ENCODE assay signal across 8 mouse cellular contexts in the genomic region with DNA sequence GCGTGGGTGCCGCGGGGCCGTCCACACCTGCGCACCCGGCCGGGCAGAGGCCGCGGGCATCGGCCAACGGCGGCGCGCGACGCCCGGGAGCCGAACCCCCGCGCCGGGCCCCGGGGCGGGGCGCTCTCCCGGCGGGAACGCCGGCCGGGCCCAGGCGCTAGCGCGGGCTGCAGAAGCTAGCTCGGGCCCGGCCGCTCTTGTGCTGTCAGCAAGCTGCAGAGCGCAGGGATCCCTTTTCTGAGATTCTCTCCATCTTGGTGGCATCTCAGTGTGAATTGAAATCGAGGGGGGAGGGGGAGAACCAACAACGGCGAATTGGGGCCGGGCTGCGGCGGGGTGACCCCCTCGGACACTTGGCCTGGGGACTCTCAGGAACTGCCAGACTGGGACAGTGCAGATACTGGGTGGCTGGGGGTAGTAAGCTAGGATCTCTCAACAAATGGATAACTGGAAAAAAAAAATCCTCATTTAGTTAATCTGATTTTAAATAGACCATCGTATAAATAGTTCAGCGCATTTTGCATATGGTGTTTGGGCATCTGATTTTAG. TPM values are rescaled to one million over a fixed set of nuclear protein-coding genes. Genes with fewer than 3 reads are reported as not detected.
A peak's percentile ranks its signal among the peaks of the same experiment; 100 is the strongest.
DNase-seq lines count a peak whose midpoint lies in the region; ATAC-seq and TF ChIP-seq lines count a peak whose summit lies in the region.

No protein-coding gene starts in this region.

- no peak overlapping the region for H3K27ac ChIP-seq in embryonic fibroblast, embryonic 13.5 days (ENCODE audit: insufficient read depth, low read length)
- peak overlapping the region; percentile 95 for H3K27ac ChIP-seq in hindbrain, embryonic 13.5 days
- no peak overlapping the region for H3K27ac ChIP-seq in liver, adult 2 months (replicated peaks; ENCODE audit: insufficient read depth, low read depth, low read length)

- H3K27me3 ChIP-seq in hindbrain, embryonic 13.5 days = no peaks in the 10 kb centered on the region
- peaks cover 9% of the 10 kb centered on the region for H3K27me3 ChIP-seq in liver, adult 2 months (ENCODE audit: control insufficient read depth, insufficient read depth, low read length)
- H3K27me3 ChIP-seq in myocyte (ENCODE audit: control insufficient read depth, insufficient read depth, insufficient read length) = peaks cover 15% of the 10 kb centered on the region

- 3% methylated on average over 36 of the region's 45 CpGs for WGBS in hindbrain, embryonic 13.5 days
- 4% methylated on average over 44 of the region's 45 CpGs for WGBS in liver, adult 2 months

- H3K36me3 ChIP-seq in hindbrain, embryonic 13.5 days = peaks cover 9% of the 10 kb centered on the region
- no peaks in the 10 kb centered on the region for H3K36me3 ChIP-seq in liver, adult 2 months (ENCODE audit: control insufficient read depth, insufficient read depth, low read length)
- no peaks in the 10 kb centered on the region for H3K36me3 ChIP-seq in myocyte (ENCODE audit: control insufficient read depth, insufficient read depth)

- no peak for TF ChIP-seq CTCF in embryonic fibroblast, embryonic 13.5 days (IDR thresholded peaks at IDR 0.05; ENCODE audit: borderline replicate concordance, insufficient read depth, low read length)
- TF ChIP-seq CTCF in liver, adult 2 months (IDR thresholded peaks at IDR 0.05; ENCODE audit: low read depth, low read length) = no peak

- peak overlapping the region; percentile 94 for H3K9ac ChIP-seq in hindbrain, embryonic 13.5 days
- peak overlapping the region; percentile 83 for H3K9ac ChIP-seq in liver, adult 2 months (ENCODE audit: low read depth, low read length)

- DNase-seq in layer of hippocampus, postnatal 10 days (ENCODE audit: low spot score in 2 of 2) = peak; percentile 54 to 59
- DNase-seq in layer of hippocampus, adult 9-11 months = no peak
- peak; percentile 74 for DNase-seq in R1 (ENCODE audit: low read depth, low spot score)
- DNase-seq in liver, adult 2 months (ENCODE audit: extremely low read depth, low read depth, low spot score) = no peak

- peak overlapping the region; percentile 56 for H3K4me3 ChIP-seq in embryonic fibroblast, embryonic 13.5 days (ENCODE audit: insufficient read depth, low read length)
- peak overlapping the region; percentile 87 for H3K4me3 ChIP-seq in hindbrain, embryonic 13.5 days
- peak overlapping the region; percentile 82 for H3K4me3 ChIP-seq in liver, adult 2 months (ENCODE audit: insufficient read depth, low read depth, low read length)
- no peak overlapping the region for H3K4me3 ChIP-seq in myocyte

- H3K79me2 ChIP-seq in liver, adult 2 months (ENCODE audit: control insufficient read depth, insufficient read depth, low read length) = no peaks in the 10 kb centered on the region
- H3K79me2 ChIP-seq in myocyte (ENCODE audit: control insufficient read depth, insufficient read depth) = no peaks in the 10 kb centered on the region

- peak overlapping the region; percentile 58 for H3ac ChIP-seq in myocyte (ENCODE audit: control insufficient read depth, insufficient read length)

- TF ChIP-seq POLR2A in embryonic fibroblast, embryonic 13.5 days (IDR thresholded peaks at IDR 0.05; ENCODE audit: low read depth, low read length) = no peak
- TF ChIP-seq POLR2A in liver, adult 2 months (IDR thresholded peaks at IDR 0.05; ENCODE audit: extremely low read depth, insufficient read depth, low read length) = no peak
- peak; percentile 18 for TF ChIP-seq POLR2A in myocyte (IDR thresholded peaks at IDR 0.05; ENCODE audit: insufficient read length, low read depth)

- peak; percentile 82 for ATAC-seq in hindbrain, embryonic 13.5 days (ENCODE audit: low FRiP score)
- no peak for ATAC-seq in megakaryocyte-erythroid progenitor cell, adult 5-6 weeks (replicated peaks; ENCODE audit: low FRiP score, low TSS enrichment, poor library complexity, severe bottlenecking)

- no peaks in the 10 kb centered on the region for H3K9me3 ChIP-seq in hindbrain, embryonic 13.5 days

- no peaks in the 10 kb centered on the region; the same call in 1 of the 2 replicates for H3K4me1 ChIP-seq in embryonic fibroblast, embryonic 13.5 days (ENCODE audit: control insufficient read depth, insufficient read depth, low read length)
- H3K4me1 ChIP-seq in hindbrain, embryonic 13.5 days (replicated peaks) = peaks cover 43% of the 10 kb centered on the region
- no peaks in the 10 kb centered on the region for H3K4me1 ChIP-seq in liver, adult 2 months (ENCODE audit: control insufficient read depth, insufficient read depth, low read length)

- H3K4me2 ChIP-seq in hindbrain, embryonic 13.5 days = peak overlapping the region; percentile 80
- H3K4me2 ChIP-seq in myocyte (ENCODE audit: low read depth) = peak overlapping the region; percentile 67

TF ChIP-seq in myocyte, 11 proteins besides CTCF, POLR2A, EP300 and RAD21:
- TF ChIP-seq TCF12 (IDR thresholded peaks at IDR 0.05; ENCODE audit: insufficient read depth, poor library complexity, severe bottlenecking) = no peak
- TF ChIP-seq MYOD1 (IDR thresholded peaks at IDR 0.05; ENCODE audit: control insufficient read depth in 1 of 3, insufficient read length in 2 of 3, low read depth in 2 of 3) = peak in 1 of 3 experiments; percentile 23

RNA-seq across cellular contexts. Expression of gene Klhl23, which starts 1.5 kb away (rescaled TPM):
- 10 to 100 TPM; 82.6 to 92.2 TPM for total RNA-seq in layer of hippocampus, postnatal 10 days (2021)
- polyA plus RNA-seq in embryonic fibroblast, embryonic 13.5 days (2011; ENCODE audit: insufficient read length, low read depth, missing spikeins) = 22.5 and 30.2 TPM in 2 replicates
- polyA plus RNA-seq in hindbrain, embryonic 13.5 days (2015; fragmentation: Nextera tagmentation; extraction: Ambion mirVana) = 66.8 and 67.4 TPM in 2 replicates
- total RNA-seq in liver, adult 2 months (2014; rRNA removed) = 1.5 and 2.3 TPM in 2 replicates
- 0.22 and 0.46 TPM in 2 replicates for polyA plus RNA-seq in liver, adult 2 months (2012; rRNA removed)
- polyA plus RNA-seq in myocyte (2012; fragmentation: generic; extraction: Trizol) = 0.24 TPM
- total RNA-seq in megakaryocyte-erythroid progenitor cell, adult 5-6 weeks (2014; fragmentation: Nextera tagmentation) = 25.4 and 31.5 TPM in 2 replicates
- total RNA-seq in megakaryocyte-erythroid progenitor cell, adult 5-6 weeks (2017) = 35.8 and 41.7 TPM in 2 replicates

RNA-seq across cellular contexts. Expression of gene Phospho2, which starts 33.8 kb away (rescaled TPM):
- 10 to 100 TPM; 20.2 to 20.8 TPM for total RNA-seq in layer of hippocampus, postnatal 10 days (2021)
- 16.3 and 22.5 TPM in 2 replicates for polyA plus RNA-seq in embryonic fibroblast, embryonic 13.5 days (2011; ENCODE audit: insufficient read length, low read depth, missing spikeins)
- polyA plus RNA-seq in hindbrain, embryonic 13.5 days (2015; fragmentation: Nextera tagmentation; extraction: Ambion mirVana) = 41.3 and 43.3 TPM in 2 replicates
- 29.6 and 34.4 TPM in 2 replicates for total RNA-seq in liver, adult 2 months (2014; rRNA removed)
- polyA plus RNA-seq in liver, adult 2 months (2012; rRNA removed) = 36.0 and 39.8 TPM in 2 replicates
- polyA plus RNA-seq in myocyte (2012; fragmentation: generic; extraction: Trizol) = 11.5 TPM
- 21.3 and 26.7 TPM in 2 replicates for total RNA-seq in megakaryocyte-erythroid progenitor cell, adult 5-6 weeks (2014; fragmentation: Nextera tagmentation)
- 28.5 and 31.2 TPM in 2 replicates for total RNA-seq in megakaryocyte-erythroid progenitor cell, adult 5-6 weeks (2017)

RNA-seq across cellular contexts. Expression of gene Ccdc173, which starts 33.8 kb away (rescaled TPM):
- 1 to 10 TPM; 3.4 to 3.8 TPM for total RNA-seq in layer of hippocampus, postnatal 10 days (2021)
- 1.1 and 1.8 TPM in 2 replicates for polyA plus RNA-seq in embryonic fibroblast, embryonic 13.5 days (2011; ENCODE audit: insufficient read length, low read depth, missing spikeins)
- 4.0 and 4.4 TPM in 2 replicates for polyA plus RNA-seq in hindbrain, embryonic 13.5 days (2015; fragmentation: Nextera tagmentation; extraction: Ambion mirVana)
- 0.13 and 0.37 TPM in 2 replicates for total RNA-seq in liver, adult 2 months (2014; rRNA removed)
- not detected in 2 replicates for polyA plus RNA-seq in liver, adult 2 months (2012; rRNA removed)
- 0.58 TPM for polyA plus RNA-seq in myocyte (2012; fragmentation: generic; extraction: Trizol)
- 0.89 and 3.2 TPM in 2 replicates for total RNA-seq in megakaryocyte-erythroid progenitor cell, adult 5-6 weeks (2014; fragmentation: Nextera tagmentation)
- total RNA-seq in megakaryocyte-erythroid progenitor cell, adult 5-6 weeks (2017) = 1.0 and 1.1 TPM in 2 replicates

RNA-seq across cellular contexts. Expression of gene Ssb, which starts 38.2 kb away (rescaled TPM):
- total RNA-seq in layer of hippocampus, postnatal 10 days (2021) = 100 to 1,000 TPM; 135 to 170 TPM
- polyA plus RNA-seq in embryonic fibroblast, embryonic 13.5 days (2011; ENCODE audit: insufficient read length, low read depth, missing spikeins) = 259 and 260 TPM in 2 replicates
- 335 and 355 TPM in 2 replicates for polyA plus RNA-seq in hindbrain, embryonic 13.5 days (2015; fragmentation: Nextera tagmentation; extraction: Ambion mirVana)
- total RNA-seq in liver, adult 2 months (2014; rRNA removed) = 20.9 and 40.3 TPM in 2 replicates
- polyA plus RNA-seq in liver, adult 2 months (2012; rRNA removed) = 1.5 and 1.8 TPM in 2 replicates
- polyA plus RNA-seq in myocyte (2012; fragmentation: generic; extraction: Trizol) = 36.4 TPM
- total RNA-seq in megakaryocyte-erythroid progenitor cell, adult 5-6 weeks (2014; fragmentation: Nextera tagmentation) = 248 and 394 TPM in 2 replicates
- 771 and 927 TPM in 2 replicates for total RNA-seq in megakaryocyte-erythroid progenitor cell, adult 5-6 weeks (2017)

Comparison
In these comparisons a context has a peak if more than half of its experiments do, and no peak if none do; other contexts are left out.
1. DNase-seq: peak in layer of hippocampus, postnatal 10 days (2 of 2) and R1 (single experiment); none in layer of hippocampus, adult 9-11 months (single experiment) and liver, adult 2 months (single experiment).
2. RNA of gene Klhl23, which starts 1.5 kb away (polyA plus RNA-seq): 66.8 to 67.4 TPM in hindbrain, embryonic 13.5 days and 22.5 to 30.2 TPM in embryonic fibroblast, embryonic 13.5 days; 0.22 to 0.46 TPM in liver, adult 2 months and 0.24 TPM in myocyte (single experiment); every median in the first group is over 10 times any median in the second.